Mouse (Mus musculus) liver, postnatal 0 days (tissue): ENCODE data around the gene Gm9913. TPM values are rescaled to one million over a fixed set of nuclear protein-coding genes. Genes with fewer than 3 reads are reported as not detected.
A peak's percentile ranks its signal among the peaks of the same experiment; 100 is the strongest.

Experiments
- ATAC-seq: fragments of 200-750 bp; cut with Nextera tagmentation; 2 replicates; pipeline ENCODE4 v1.8.0; 2017; ENCODE audit warnings: mild to moderate bottlenecking, moderate library complexity
- DNase-seq: peaks from one replicate; pipeline ENCODE4 v3.0.0-alpha.2; 2016
- H3K27ac ChIP-seq: fragments of 300-500 bp; sonication (generic); 2 replicates; pipeline ENCODE4 v1.5.1; 2014; ENCODE audit warnings: antibody characterized with exemption, moderate library complexity, mild to moderate bottlenecking, low read depth
- H3K27me3 ChIP-seq: fragments of 300-500 bp; sonication (generic); 2 replicates; pipeline ENCODE4 v1.6.1; 2014; ENCODE audit warnings: low read length, control low read depth, mixed read lengths; ENCODE audit not compliant: insufficient read depth
- H3K36me3 ChIP-seq: fragments of 300-500 bp; sonication (generic); replicated peaks from 2 replicates; pipeline ENCODE4 v1.6.1; 2014; ENCODE audit warnings: mild to moderate bottlenecking, control low read depth, low read length, moderate library complexity, mixed read lengths; ENCODE audit not compliant: insufficient read depth
- H3K4me1 ChIP-seq: fragments of 300-500 bp; sonication (generic); 2 replicates; pipeline ENCODE4 v1.6.1; 2014; ENCODE audit warnings: antibody characterized with exemption, mild to moderate bottlenecking, control low read depth; ENCODE audit not compliant: insufficient read depth
- H3K4me2 ChIP-seq: fragments of 300-500 bp; sonication (generic); 2 replicates; pipeline ENCODE4 v1.6.1; 2014; ENCODE audit warnings: low read depth, mild to moderate bottlenecking, low read length, moderate library complexity, mixed read lengths
- H3K4me3 ChIP-seq: fragments of 300-500 bp; sonication (generic); 2 replicates; pipeline ENCODE4 v1.5.1; 2014; ENCODE audit warnings: low read depth, low read length
- H3K9ac ChIP-seq: fragments of 300-500 bp; sonication (generic); replicated peaks from 2 replicates; pipeline ENCODE4 v1.6.1; 2014; ENCODE audit warnings: mild to moderate bottlenecking, moderate library complexity
- H3K9me3 ChIP-seq: fragments of 300-500 bp; sonication (generic); 2 replicates; pipeline ENCODE4 v1.6.1; 2016; ENCODE audit warnings: mild to moderate bottlenecking, control low read depth, low read length, mixed read lengths
- CTCF ChIP-seq: sonication (generic); IDR thresholded peaks from 2 replicates; pipeline ENCODE4 v1.5.1; 2016; ENCODE audit warnings: antibody characterized with exemption, low read depth
- EP300 ChIP-seq: IDR thresholded peaks from 2 replicates; pipeline ENCODE4 v1.6.1; 2016; ENCODE audit warnings: antibody characterized with exemption, low read depth, mild to moderate bottlenecking
- WGBS: fragments of 180-500 bp; shearing (Covaris S2); extraction: QIAGEN DNeasy Blood & Tissue Kit; methylation state at CpG from one replicate; pipeline ENCODE4 v1.1.7; 2014; ENCODE audit not compliant: insufficient replicate concordance; 5-methylcytosine and 5-hydroxymethylcytosine counted together
- polyA plus RNA-seq: library from polyadenylated mRNA; unstranded; fragments of >200 nt; fragmentation: Nextera tagmentation; extraction: Ambion mirVana; gene quantifications from 2 replicates; pipeline ENCODE4 v1.2.1, GENCODE M21; 2015

Gm9913 gene
- polyA plus RNA-seq = 0.05 TPM in 1 of 2 replicates, not detected in the other

DNA sequence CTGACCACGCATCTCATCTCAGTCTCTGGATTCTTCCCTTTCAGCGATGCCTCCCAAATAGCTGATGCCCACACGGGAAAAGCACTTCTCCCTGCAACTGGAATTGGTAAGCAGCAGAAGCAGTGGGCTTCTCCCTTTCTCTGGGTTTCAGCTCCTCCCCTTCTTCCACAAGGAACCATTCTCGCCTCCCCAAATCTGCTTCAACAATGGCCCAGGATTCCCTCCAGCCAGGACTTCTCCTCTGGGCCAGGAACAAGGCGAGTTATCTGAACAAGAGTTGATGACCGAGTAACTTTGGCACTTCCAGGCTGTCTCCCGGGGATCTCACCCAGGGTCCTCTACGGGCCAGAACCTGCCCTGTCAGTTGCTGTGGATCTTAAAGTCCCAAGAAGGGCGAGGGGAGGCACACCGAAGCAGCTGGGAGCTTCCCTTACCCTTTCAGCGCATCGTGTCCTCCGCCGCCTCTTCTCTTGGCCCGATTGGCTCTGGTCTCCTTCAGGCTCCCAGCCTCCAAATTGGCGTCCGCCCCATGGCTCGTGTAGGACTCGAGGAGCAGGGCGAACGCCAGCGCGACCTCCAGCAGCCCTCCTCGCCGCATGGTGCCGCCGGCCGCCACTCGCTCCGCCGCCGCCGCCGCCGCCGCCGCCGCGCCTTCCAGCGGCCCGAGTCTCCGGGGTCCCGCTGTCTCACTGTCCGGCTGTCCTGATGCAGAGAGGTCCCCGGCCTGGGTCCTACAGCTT, at the start of gene Gm9913:
Gene Gm9913 (plus strand): TSS at position 84 of the 740 bp plus-strand sequence.
- no peaks in the 10 kb centered on the region for H3K9me3 ChIP-seq
- H3K4me3 ChIP-seq = peak within 1 kb of the TSS; percentile 48
- H3K4me2 ChIP-seq = peak within 1 kb of the TSS; percentile 61
- TF ChIP-seq CTCF (no peak), EP300 (no peak)
- ATAC-seq = no peak
- WGBS = 6% methylated on average over 25 of the region's 45 CpGs
- peak within 1 kb of the TSS; percentile 50 for H3K9ac ChIP-seq
- peak within 1 kb of the TSS; percentile 34; the same call in 1 of the 2 replicates for H3K27ac ChIP-seq
- H3K36me3 ChIP-seq = no peaks in the 10 kb centered on the region
- H3K4me1 ChIP-seq = no peaks in the 10 kb centered on the region; the same call in 1 of the 2 replicates
- no peak for DNase-seq
- peaks cover 42% of the 10 kb centered on the region for H3K27me3 ChIP-seq

DNA sequence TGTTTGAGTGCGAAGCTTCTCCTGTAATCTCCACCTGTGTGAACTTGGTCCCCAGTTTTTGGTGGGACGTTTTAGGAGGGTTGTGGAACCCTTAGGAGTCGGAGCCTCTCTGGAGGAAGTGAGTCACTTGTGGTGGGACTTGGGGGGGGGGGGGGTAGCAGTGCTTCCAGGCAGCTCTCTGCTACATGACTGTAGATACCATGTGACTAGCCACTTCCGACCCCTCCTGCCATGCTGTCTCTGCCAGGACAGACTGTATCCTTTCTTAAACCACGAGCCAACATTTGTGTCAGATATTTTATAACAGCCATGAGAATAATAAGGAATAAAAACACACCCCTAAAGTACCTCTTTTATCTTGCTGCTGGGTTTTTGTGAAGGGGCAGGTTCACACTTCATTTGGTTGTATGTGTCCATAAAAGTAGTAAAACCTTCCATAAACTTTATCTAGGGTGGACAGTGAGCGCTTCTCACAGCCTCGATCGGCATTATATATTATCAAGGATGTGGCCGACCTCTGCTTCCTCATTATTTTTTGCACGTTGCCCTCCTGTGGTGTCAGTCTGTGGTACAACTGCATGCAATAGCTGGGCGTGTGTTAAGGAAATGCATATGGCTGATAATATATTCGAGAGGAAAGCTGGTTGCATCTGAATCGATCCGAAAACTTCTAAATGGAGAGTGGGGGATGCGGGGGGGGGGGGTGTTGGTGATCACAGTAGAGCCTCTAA, 48.7 kb upstream of the Gm9913 start:
- Histone ChIP-seq H3K9ac (no peak overlapping the region), H3K4me1 (no peaks in the 10 kb centered on the region), H3K27me3 (no peaks in the 10 kb centered on the region), H3K4me3 (no peak overlapping the region), H3K27ac (no peak overlapping the region), H3K9me3 (no peaks in the 10 kb centered on the region), H3K4me2 (peak overlapping the region; percentile 22; the same call in 1 of the 2 replicates), H3K36me3 (no peaks in the 10 kb centered on the region)
- DNase-seq = peak; percentile 20
- TF ChIP-seq CTCF = peak; percentile 20; the same call in 1 of the 2 replicates
- no peak for TF ChIP-seq EP300
- ATAC-seq = peak; percentile 67
- 32% methylated on average over 15 of the region's 15 CpGs for WGBS

GRCm38 (mm10) chr2:125459087-125459486, 45.8 kb upstream of the Gm9913 start:
- Histone ChIP-seq H3K4me3 (no peak overlapping the region), H3K4me2 (no peak overlapping the region), H3K9me3 (no peaks in the 10 kb centered on the region), H3K4me1 (no peaks in the 10 kb centered on the region), H3K27ac (no peak overlapping the region), H3K27me3 (no peaks in the 10 kb centered on the region), H3K36me3 (no peaks in the 10 kb centered on the region), H3K9ac (no peak overlapping the region)
- DNase-seq = no peak
- TF ChIP-seq CTCF (no peak), EP300 (no peak)
- WGBS = 64% methylated on average over 3 of the region's 3 CpGs
- no peak for ATAC-seq

GRCm38 (mm10) chr2:125464036-125464435, 40.9 kb upstream of the Gm9913 start:
- ATAC-seq (no peak), DNase-seq (no peak)
- Histone ChIP-seq H3K9me3 (no peaks in the 10 kb centered on the region), H3K9ac (no peak overlapping the region), H3K36me3 (no peaks in the 10 kb centered on the region), H3K4me2 (no peak overlapping the region), H3K4me3 (no peak overlapping the region), H3K4me1 (no peaks in the 10 kb centered on the region), H3K27ac (no peak overlapping the region), H3K27me3 (no peaks in the 10 kb centered on the region)
- WGBS = 54% methylated on average over 6 of the region's 6 CpGs
- no peak for TF ChIP-seq CTCF
- no peak for TF ChIP-seq EP300

- Histone ChIP-seq H3K4me3 (no peak overlapping the region), H3K4me2 (no peak overlapping the region), H3K9ac (no peak overlapping the region), H3K27ac (peak overlapping the region; percentile 69), H3K4me1 (0 out of 2 replicates have a peak, but pooled peaks cover 2% of the 10 kb centered on the region), H3K27me3 (no peaks in the 10 kb centered on the region), H3K36me3 (no peaks in the 10 kb centered on the region), H3K9me3 (no peaks in the 10 kb centered on the region)
- TF ChIP-seq EP300 (no peak), CTCF (no peak)
- ATAC-seq (no peak), DNase-seq (no peak)
- WGBS = 35% methylated on average over 8 of the region's 8 CpGs
These were observed 34.2 kb upstream of the Gm9913 start for GRCm38 (mm10) chr2:125470553-125471295.
